Mouse (Mus musculus) lung, adult 2 months (tissue): ENCODE measurements around the gene Syt17. TPM values are rescaled to one million over a fixed set of nuclear protein-coding genes. Genes with fewer than 3 reads are reported as not detected.

Experiments
- DNase-seq: peaks from one replicate; pipeline ENCODE4 v3.0.0; 2022
- H3K4me1 ChIP-seq: fragments of 200-500 bp; 2 replicates; pipeline ENCODE4 v1.6.1; 2011; ENCODE audit warnings: low read length; ENCODE audit not compliant: control insufficient read depth, insufficient read depth
- H3K4me3 ChIP-seq: fragments of 200-500 bp; replicated peaks from 2 replicates; pipeline ENCODE3; 2011; ENCODE audit warnings: low read depth, mild to moderate bottlenecking, control low read depth, low read length; ENCODE audit errors: extremely low read depth
- CTCF ChIP-seq: fragments of 200-500 bp; IDR thresholded peaks from 2 replicates; pipeline ENCODE4 v1.5.1; 2011; ENCODE audit warnings: mild to moderate bottlenecking, low read length, control low read depth; ENCODE audit not compliant: insufficient read depth
- POLR2A ChIP-seq: fragments of 200-500 bp; IDR thresholded peaks from 2 replicates; pipeline ENCODE4 v1.6.1; 2011; ENCODE audit warnings: low read depth, mild to moderate bottlenecking, control low read depth, low read length, borderline replicate concordance; ENCODE audit errors: extremely low read depth
- WGBS: fragments of 180-500 bp; shearing (Covaris S2); methylation state at CpG from one replicate; pipeline ENCODE4 v1.1.7; 2018; 5-methylcytosine and 5-hydroxymethylcytosine counted together
- polyA plus RNA-seq: library from polyadenylated mRNA; depleted of rRNA; stranded (reverse); fragments of >200 nt; gene quantifications from 2 replicates; pipeline ENCODE4 v1.2.3, GENCODE M21; 2012

Syt17 gene
- polyA plus RNA-seq, 1 experiment = 5.0 TPM

DNA sequence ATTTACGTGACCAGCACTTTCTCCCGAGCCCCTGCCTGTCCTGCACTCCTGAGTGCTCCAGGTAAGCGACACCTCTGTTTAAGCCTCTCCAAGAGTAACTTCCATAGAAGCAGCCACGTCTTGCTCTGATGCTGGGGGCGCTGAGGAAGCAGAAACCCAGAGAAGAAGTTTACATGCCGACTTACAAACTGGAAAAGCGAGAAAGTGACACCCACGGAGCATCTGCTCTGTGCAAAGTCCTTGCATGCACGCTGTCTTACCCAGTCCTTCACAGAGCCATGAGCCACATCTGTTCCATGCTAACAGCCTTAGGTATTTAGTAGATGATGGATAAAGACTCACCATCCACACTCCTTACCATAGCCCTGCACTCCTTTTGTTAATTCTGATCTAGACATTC is 48.3 kb downstream of the Syt17 start:
- Histone ChIP-seq H3K4me3 (no peak overlapping the region), H3K4me1 (no peaks in the 10 kb centered on the region)
- WGBS = 80% methylated on average over 9 of the region's 9 CpGs
- no peak for TF ChIP-seq POLR2A
- no peak for TF ChIP-seq CTCF
- no peak for DNase-seq

DNA sequence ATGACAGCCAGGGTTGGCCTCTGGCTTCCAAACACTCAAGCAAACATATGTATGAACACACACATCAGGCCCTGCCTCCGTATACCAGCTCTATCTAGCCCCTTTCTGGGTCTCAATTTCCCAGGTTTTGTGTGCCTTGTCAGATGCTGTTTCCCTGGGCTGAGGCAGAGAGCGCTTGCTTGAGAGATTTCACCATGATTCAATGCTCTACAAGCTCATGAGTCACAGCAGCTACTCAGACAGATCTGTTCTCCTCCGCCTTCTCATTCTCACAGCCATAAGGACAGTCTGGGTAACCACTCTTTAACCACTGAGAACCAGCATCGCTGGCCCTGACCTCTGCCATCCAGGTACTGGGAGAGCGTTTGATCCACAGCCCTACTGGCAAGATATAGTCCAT is 57.3 kb downstream of the Syt17 start:
- DNase-seq = no peak
- TF ChIP-seq POLR2A (no peak), CTCF (no peak)
- no peaks in the 10 kb centered on the region for H3K4me1 ChIP-seq
- H3K4me3 ChIP-seq = no peak overlapping the region
- 82% methylated on average over 5 of the region's 5 CpGs for WGBS

DNA sequence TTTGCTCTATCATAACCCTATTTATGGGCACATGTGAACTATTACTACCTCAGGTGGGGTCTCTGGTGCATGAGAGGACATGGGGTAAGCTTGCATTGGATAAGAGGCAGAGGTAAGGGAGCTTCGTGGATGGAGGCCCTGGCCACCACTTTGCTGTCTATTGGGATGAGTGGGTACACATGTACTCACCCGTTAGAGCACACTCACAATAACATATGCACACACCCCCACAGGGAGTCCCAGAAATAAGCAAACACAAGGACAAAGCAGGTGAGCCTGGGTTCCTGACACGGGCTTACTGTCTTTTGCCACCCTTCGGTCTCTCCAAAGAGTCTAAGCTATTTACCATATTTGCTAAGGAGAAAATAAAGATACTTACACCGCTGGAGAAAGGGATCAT is 67.0 kb downstream of the Syt17 start:
- TF ChIP-seq CTCF (no peak), POLR2A (no peak)
- H3K4me3 ChIP-seq = no peak overlapping the region
- no peak for DNase-seq
- H3K4me1 ChIP-seq = no peaks in the 10 kb centered on the region
- WGBS = 77% methylated on average over 5 of the region's 5 CpGs

DNA sequence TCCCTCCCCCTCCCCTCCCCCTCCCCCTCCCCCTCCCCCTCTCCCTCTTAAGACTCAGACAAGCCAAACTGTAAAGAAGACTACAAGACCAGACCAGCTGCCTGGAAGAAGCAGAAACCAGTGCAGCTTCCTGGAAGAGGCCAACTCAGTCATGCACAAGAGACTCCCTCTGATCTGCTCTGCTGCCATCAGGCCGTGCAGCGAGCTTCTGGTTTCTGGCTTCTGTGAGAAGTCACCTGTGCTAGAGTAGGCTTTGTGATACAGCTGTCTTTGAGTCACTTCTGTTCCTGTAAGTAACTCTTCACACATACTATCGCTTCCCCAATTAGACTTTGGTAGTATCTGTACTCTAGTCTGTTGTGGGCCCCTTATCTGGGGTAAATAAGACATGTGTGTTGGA is 68.0 kb downstream of the Syt17 start:
- no peak for TF ChIP-seq CTCF
- no peak for TF ChIP-seq POLR2A
- Histone ChIP-seq H3K4me1 (no peaks in the 10 kb centered on the region), H3K4me3 (no peak overlapping the region)
- no peak for DNase-seq
- WGBS = 73% methylated on average over 3 of the region's 3 CpGs

DNA sequence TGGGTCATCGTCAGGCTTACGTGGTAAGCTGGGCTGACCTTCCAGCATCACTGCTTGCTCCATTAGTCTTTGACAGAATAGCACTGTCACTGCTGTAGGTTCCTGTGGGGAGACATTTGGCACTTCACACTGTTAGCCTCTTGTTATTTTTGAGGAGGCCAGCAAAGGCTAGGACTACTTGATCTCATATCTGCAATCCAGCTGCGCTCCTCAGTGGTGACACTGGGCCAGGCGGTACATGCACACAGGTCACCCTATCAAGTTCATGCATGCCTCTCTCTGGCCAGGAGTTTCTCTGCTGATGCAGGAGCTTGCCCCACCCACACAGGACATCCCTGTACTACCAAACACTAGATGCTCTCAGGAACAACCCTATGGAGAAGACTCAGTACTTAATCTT is 71.4 kb downstream of the Syt17 start:
- 91% methylated on average over 4 of the region's 4 CpGs for WGBS
- no peaks in the 10 kb centered on the region for H3K4me1 ChIP-seq
- no peak for DNase-seq
- H3K4me3 ChIP-seq = no peak overlapping the region
- TF ChIP-seq POLR2A (no peak), CTCF (no peak)

DNA sequence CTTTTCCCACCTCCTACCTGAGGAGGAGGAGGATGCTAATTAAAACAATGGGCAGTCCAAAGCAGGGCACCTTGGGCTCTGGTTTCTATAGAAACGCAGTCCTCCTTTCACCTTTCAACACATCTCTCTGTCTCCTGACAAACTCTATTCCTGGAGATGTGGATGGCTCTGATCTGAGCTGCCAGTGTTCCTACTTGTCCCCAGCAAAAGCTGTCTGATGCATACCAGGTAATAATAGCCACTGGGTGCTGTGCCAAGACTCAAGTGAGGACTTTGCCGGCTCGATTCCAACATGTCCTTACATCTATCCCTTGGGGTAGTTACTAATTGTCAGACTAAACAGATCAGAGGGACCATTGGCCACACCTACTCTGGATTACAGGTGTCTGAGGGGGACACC is 72.7 kb downstream of the Syt17 start:
- H3K4me3 ChIP-seq = no peak overlapping the region
- WGBS = 84% methylated on average over 3 of the region's 3 CpGs
- no peak for TF ChIP-seq CTCF
- TF ChIP-seq POLR2A = no peak
- H3K4me1 ChIP-seq = no peaks in the 10 kb centered on the region
- no peak for DNase-seq

DNA sequence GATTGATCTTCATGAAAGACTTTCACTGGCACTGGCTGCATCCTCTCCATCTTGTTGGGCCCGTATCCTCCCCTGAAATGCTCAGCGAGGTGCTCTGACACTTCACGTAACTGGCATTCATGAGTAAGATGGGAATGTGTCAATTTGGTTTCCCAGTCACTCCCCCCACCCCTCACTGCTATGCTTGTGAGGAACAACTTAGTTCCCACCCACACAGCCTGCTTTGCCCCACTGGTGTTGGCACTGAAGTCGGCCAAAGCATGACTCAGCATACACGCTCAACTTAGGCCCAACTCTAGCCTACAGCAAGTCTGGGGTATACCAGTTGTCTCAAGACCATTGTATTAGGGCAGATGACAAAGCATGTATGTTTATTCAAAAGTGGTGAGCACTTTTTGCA is 76.7 kb downstream of the Syt17 start:
- WGBS = 89% methylated on average over 5 of the region's 5 CpGs

DNA sequence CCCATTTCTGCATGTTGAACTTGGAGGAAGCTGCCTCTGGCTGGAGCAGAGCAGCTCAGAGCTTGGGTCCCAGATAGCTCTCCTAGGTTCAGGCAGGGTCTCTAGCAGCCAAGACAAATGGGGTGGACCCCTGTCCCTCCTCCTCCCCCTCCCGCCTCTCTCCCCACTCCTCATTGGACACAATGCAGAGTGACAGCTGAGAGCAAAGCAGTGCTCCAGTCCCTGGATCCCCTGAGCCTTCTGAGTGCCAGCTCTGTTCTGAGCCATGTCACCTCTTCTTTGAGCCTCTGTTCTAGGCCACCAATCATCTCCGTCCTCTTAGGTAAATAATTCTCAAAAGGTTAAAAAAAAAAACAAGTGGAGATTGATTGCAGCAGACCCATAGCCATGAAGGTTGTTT is 78.3 kb downstream of the Syt17 start:
- 63% methylated on average over 2 of the region's 2 CpGs for WGBS
- H3K4me3 ChIP-seq = no peak overlapping the region
- DNase-seq = no peak
- H3K4me1 ChIP-seq = no peaks in the 10 kb centered on the region
- no peak for TF ChIP-seq POLR2A
- TF ChIP-seq CTCF = no peak

More for the DNA sequence above, 76.7 kb downstream of the Syt17 start:
- Histone ChIP-seq H3K4me3 (no peak overlapping the region), H3K4me1 (no peaks in the 10 kb centered on the region)
- no peak for DNase-seq
- TF ChIP-seq CTCF = no peak
- TF ChIP-seq POLR2A = no peak

DNA sequence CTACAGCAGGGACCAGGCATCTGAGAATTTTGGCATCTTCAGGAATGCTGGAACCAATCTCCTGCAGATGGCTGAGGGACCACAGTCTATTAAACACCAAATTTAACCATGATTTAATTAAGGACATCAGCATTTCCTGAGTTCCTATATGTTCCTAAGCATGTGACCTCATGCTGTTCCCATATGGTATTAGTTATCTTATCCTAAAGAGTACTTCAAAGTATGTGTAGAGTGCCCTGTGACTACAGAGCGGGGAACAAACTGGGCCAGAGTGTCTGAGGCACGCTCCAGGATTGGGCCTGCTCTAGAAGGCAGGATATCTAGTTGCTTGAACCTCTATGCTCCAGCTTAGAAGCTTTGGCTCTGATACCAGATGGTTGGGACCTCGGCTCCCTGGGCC is 82.1 kb downstream of the Syt17 start:
- TF ChIP-seq POLR2A (no peak), CTCF (no peak)
- Histone ChIP-seq H3K4me1 (no peaks in the 10 kb centered on the region), H3K4me3 (no peak overlapping the region)
- no peak for DNase-seq
- WGBS = 65% methylated on average over 3 of the region's 3 CpGs

DNA sequence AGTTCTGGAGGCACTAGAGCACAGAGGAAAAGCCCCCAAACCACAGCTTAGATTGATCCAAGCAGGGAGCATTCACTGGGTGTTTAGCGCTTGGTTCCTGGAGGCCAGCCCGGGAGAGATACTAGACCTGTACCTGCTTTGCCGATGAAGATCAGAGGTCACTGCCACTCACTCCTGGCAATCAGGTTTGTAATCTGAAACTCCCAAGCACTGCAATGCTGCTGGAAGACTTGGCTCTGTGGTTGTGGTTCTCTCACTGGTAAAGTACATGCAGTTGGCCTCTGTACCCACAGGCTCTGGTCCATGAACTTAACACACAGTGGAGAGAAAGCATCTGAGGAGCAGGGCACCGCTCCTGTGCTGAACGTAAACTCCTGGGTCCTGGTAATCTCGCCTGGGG is 82.8 kb downstream of the Syt17 start:
- 49% methylated on average over 6 of the region's 6 CpGs for whole genome bisulfite sequencing
- no peak overlapping the region for H3K4me3 ChIP-seq
- no peak for TF ChIP-seq POLR2A
- H3K4me1 ChIP-seq = no peaks in the 10 kb centered on the region
- no peak for DNase-seq
